Mouse (Mus musculus): ENCODE data around the gene Tgfbrap1. TPM values are rescaled to one million over a fixed set of nuclear protein-coding genes. Genes with fewer than 3 reads are reported as not detected.
"Not testable (repeated sequence)": the region's sequence is repeated elsewhere in the genome, so short reads cannot be mapped to it uniquely, and the experiment has no call there.

Tgfbrap1 gene
- total RNA-seq, 2 experiments from 2014 or later = 10.2 to 10.5 TPM

- not testable (repeated sequence) for DNase-seq
Observed at GRCm38 (mm10) chr1:43015153-43015685, 83.2 kb downstream of the Tgfbrap1 start.

GRCm38 (mm10) chr1:43010461-43010860 is 88.0 kb downstream of the Tgfbrap1 start:
- DNase-seq = no peak

- DNase-seq = no peak
Observed at GRCm38 (mm10) chr1:43006524-43006923, 91.9 kb downstream of the Tgfbrap1 start.

GRCm38 (mm10) chr1:43006051-43006514 is 92.4 kb downstream of the Tgfbrap1 start:
- no peak for DNase-seq

Small RNAs within 50 kb of the gene (microRNA-seq; reads per million reads assigned to microRNA genes)
- 0 reads per million in 2 experiments for gene Gm24001 (ENCODE audit: borderline replicate concordance in 2 of 2)

Other genes with a start within 250 kb of the Tgfbrap1 start
- gene Mrps9, start 247.4 kb downstream of the Tgfbrap1 start, total RNA-seq (2021) = 10 to 100 TPM; 44.8 to 47.2 TPM
- not detected for gene Gpr45, start 145.8 kb downstream of the Tgfbrap1 start, total RNA-seq (2021)
- 10 to 100 TPM; 12.4 to 12.9 TPM for gene AI597479, start 73 bp upstream of the Tgfbrap1 start, total RNA-seq (2021)
- gene Fhl2, start 98.3 kb upstream of the Tgfbrap1 start, total RNA-seq (2021) = 1 to 10 TPM; 1.7 to 5.9 TPM

All from gastrocnemius, postnatal 25 days (tissue).